Mouse (Mus musculus) left cerebral cortex, adult 9 months (tissue): ENCODE measurements at regions not wholly inside any gene's neighbourhood (a gene's known extent, or its start where the extent isn't known, plus 50 kb on each side); places are given as distances from the start of the nearest gene placed in this dataset.

Source experiments
- DNase-seq, 2 experiments: peaks; one replicate each; pipeline ENCODE4 v3.0.0; 2022; ENCODE audit warnings: low spot score in 2 of 2

DNA sequence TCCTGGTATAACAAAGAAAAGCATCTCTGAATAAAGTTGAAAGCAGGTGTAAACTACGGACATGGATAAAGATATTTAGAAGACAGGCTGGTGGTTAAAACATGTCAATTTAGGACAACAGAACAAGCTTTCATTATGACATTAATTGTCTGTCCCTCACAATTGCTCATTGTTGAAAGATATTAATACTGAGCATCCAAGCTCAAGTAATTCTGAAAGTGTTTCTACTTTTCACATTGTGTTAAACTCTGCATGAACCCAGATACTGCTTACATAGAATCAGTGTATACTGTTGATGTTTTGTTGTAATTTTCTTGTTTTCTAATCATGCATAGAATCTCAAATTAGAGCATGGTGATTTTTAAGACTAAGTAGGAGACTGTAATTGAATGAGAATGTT lies 614.7 kb upstream of the Lingo2 start:
- no peak for DNase-seq

DNA sequence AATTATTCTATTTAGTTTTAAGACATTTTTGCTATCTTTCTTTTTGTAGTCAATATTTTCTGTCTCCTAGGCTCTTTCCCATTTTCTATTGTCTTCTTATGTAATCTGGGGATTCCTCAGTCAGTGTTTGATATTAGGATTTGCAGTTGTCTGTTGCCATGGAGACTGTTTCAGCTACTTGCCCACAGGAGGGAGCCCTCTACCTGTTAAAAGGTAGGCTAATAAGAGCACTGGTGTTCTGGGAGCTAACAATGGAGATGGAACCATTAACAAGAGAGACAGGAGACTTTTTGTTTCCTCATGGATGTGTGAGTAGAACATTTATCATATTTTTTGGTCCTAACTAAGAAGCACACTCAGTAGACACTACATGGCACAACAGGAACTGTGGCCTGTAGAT lies 608.7 kb upstream of the Lingo2 start:
- peak; percentile 1 to 16 for DNase-seq

DNA sequence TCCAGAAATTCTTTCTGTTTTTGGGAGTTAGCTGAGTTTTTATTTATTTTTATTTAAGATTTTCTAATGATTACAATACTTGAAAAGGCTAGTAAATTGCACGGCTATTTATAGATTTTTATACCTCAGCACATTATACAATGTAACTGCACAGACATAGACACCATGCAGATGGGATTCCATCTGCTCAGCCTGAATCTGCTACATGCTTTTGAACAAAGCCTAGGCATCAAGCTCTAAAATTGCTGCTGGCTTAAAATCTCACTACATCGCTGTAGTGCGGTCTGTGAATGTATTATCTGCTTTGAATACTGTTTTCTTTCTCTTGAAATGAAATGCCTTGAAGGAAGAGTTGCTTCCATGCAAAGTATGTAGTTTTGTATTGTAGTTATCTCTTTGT lies 594.5 kb upstream of the Lingo2 start:
- peak; percentile 19 to 54 for DNase-seq

DNA sequence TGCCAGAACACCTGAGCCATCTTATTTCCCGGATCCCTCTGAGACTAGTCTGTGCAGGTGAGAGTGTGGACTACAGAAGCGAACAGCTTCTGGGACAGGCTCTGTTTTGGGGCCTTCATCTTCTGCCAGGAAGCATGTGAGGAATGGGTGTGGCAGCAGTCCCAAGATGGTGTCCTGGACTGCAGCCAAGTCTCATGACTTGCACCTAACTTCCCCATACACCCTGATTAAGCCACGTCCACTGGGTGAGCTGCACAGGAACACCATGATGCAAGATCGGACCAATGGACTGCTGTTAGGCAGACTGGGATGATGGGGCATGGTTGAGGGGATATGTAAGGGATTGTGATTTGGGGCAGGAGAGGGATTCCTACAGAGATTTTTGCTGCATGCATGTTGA lies 556.2 kb upstream of the Lingo2 start:
- DNase-seq, result no peak
